Mouse (Mus musculus) CH12.LX (cell line): ENCODE results near the gene Fdps. TPM values are rescaled to one million over a fixed set of nuclear protein-coding genes. Genes with fewer than 3 reads are reported as not detected.

Experiments used
- DNase-seq: peaks from one replicate; pipeline ENCODE4 v3.0.0-alpha.2; 2013; ENCODE audit errors: extremely low read depth
- H3K27ac ChIP-seq: 2 replicates; pipeline ENCODE4 v1.5.1; 2012; ENCODE audit warnings: low read depth, mild to moderate bottlenecking, control low read depth, moderate library complexity; ENCODE audit not compliant: insufficient read depth
- H3K27me3 ChIP-seq: replicated peaks from 2 replicates; pipeline ENCODE3; 2012; ENCODE audit warnings: inconsistent platforms
- H3K36me3 ChIP-seq, 2 experiments: replicated peaks in 1 of 2; 2 replicates each; pipeline versions ENCODE3 to v1.6.1; 2012; ENCODE audit warnings: inconsistent platforms in 1 of 2, low read length in 1 of 2, mild to moderate bottlenecking in 1 of 2, mixed read lengths in 1 of 2, moderate library complexity in 1 of 2; ENCODE audit not compliant: control insufficient read depth in 1 of 2, insufficient read depth in 1 of 2
- H3K4me1 ChIP-seq, 2 experiments: 2 replicates each; pipeline ENCODE4 v1.6.1; 2012; ENCODE audit warnings: inconsistent platforms in 1 of 2, moderate library complexity in 1 of 2; ENCODE audit not compliant: insufficient read depth in 2 of 2, control insufficient read depth in 1 of 2
- H3K4me2 ChIP-seq: 2 replicates; pipeline ENCODE4 v1.6.1; 2012; ENCODE audit warnings: low read depth, mild to moderate bottlenecking, control low read depth; ENCODE audit not compliant: poor library complexity, insufficient read depth, severe bottlenecking
- H3K4me3 ChIP-seq, 3 experiments: fragments of 150-350 bp in 1 of 3; sonication (generic) in 1 of 3; replicated peaks in 1 of 3; 2 replicates each; pipeline versions ENCODE3 to v1.5.1; 2011 to 2012; ENCODE audit warnings: low read depth in 2 of 3, low read length in 2 of 3, mild to moderate bottlenecking in 2 of 3, moderate library complexity in 2 of 3, control low read depth in 1 of 3, improper control_type of control experiment in 1 of 3, inconsistent platforms in 1 of 3, mixed read lengths in 1 of 3; ENCODE audit not compliant: poor library complexity in 1 of 3
- H3K79me2 ChIP-seq: replicated peaks from 2 replicates; pipeline ENCODE4 v1.6.1; 2012; ENCODE audit warnings: mild to moderate bottlenecking, moderate library complexity; ENCODE audit not compliant: control insufficient read depth, poor library complexity, insufficient read depth, severe bottlenecking; ENCODE audit errors: extremely low read depth
- H3K9ac ChIP-seq: 2 replicates; pipeline ENCODE4 v1.6.1; 2012; ENCODE audit warnings: low read depth, mild to moderate bottlenecking, control low read depth, moderate library complexity; ENCODE audit not compliant: insufficient read depth
- H3K9me3 ChIP-seq: replicated peaks from 2 replicates; pipeline ENCODE3; 2012; ENCODE audit warnings: low read length, inconsistent platforms, mixed read lengths
- CHD1 ChIP-seq: IDR thresholded peaks from 2 replicates; pipeline ENCODE4 v1.6.1; 2012; ENCODE audit warnings: low read depth, low read length, improper control_type of control experiment, inconsistent platforms
- CHD2 ChIP-seq: IDR thresholded peaks from 2 replicates; pipeline ENCODE4 v1.6.1; 2011; ENCODE audit warnings: low read length, improper control_type of control experiment
- EP300 ChIP-seq: IDR thresholded peaks from 2 replicates; pipeline ENCODE4 v1.6.1; 2011; ENCODE audit warnings: low read length, improper control_type of control experiment
- ETS1 ChIP-seq: conservative IDR thresholded peaks from 2 replicates; pipeline ENCODE4 v1.6.1; 2012; ENCODE audit warnings: low read depth, mild to moderate bottlenecking, inconsistent platforms, low read length, improper control_type of control experiment, moderate library complexity
- GABPA ChIP-seq: IDR thresholded peaks from 2 replicates; pipeline ENCODE4 v1.6.1; 2012; ENCODE audit warnings: low read depth, low read length, improper control_type of control experiment, inconsistent platforms; ENCODE audit not compliant: insufficient replicate concordance
- HCFC1 ChIP-seq: IDR thresholded peaks from 2 replicates; pipeline ENCODE4 v1.6.1; 2012; ENCODE audit warnings: low read depth, mild to moderate bottlenecking, inconsistent platforms, low read length, improper control_type of control experiment
- IRF4 ChIP-seq: IDR thresholded peaks from 2 replicates; pipeline ENCODE4 v1.6.1; 2014; ENCODE audit warnings: low read depth, mild to moderate bottlenecking, inconsistent platforms, low read length, improper control_type of control experiment
- JUND ChIP-seq: conservative IDR thresholded peaks from 2 replicates; pipeline ENCODE4 v1.6.1; 2011; ENCODE audit warnings: low read depth, low read length, improper control_type of control experiment
- KAT2A ChIP-seq: IDR thresholded peaks from 2 replicates; pipeline ENCODE4 v1.6.1; 2012; ENCODE audit warnings: low read length, improper control_type of control experiment, inconsistent platforms; ENCODE audit not compliant: insufficient replicate concordance
- MAX ChIP-seq: IDR thresholded peaks from 2 replicates; pipeline ENCODE4 v1.6.1; 2011; ENCODE audit warnings: low read length, improper control_type of control experiment
- MAZ ChIP-seq: IDR thresholded peaks from 2 replicates; pipeline ENCODE4 v1.6.1; 2012; ENCODE audit warnings: low read depth, mild to moderate bottlenecking, inconsistent platforms, low read length, improper control_type of control experiment, moderate library complexity
- MEF2A ChIP-seq: IDR thresholded peaks from 2 replicates; pipeline ENCODE4 v1.6.1; 2014; ENCODE audit warnings: low read depth, mild to moderate bottlenecking, inconsistent platforms, low read length, improper control_type of control experiment, borderline replicate concordance
- MXI1 ChIP-seq: IDR thresholded peaks from 2 replicates; pipeline ENCODE4 v1.6.1; 2011; ENCODE audit warnings: mild to moderate bottlenecking, low read depth, low read length, improper control_type of control experiment
- MYC ChIP-seq: IDR thresholded peaks from 2 replicates; pipeline ENCODE4 v1.6.1; 2011; ENCODE audit warnings: low read depth, mild to moderate bottlenecking, improper control_type of control experiment, low read length
- NELFE ChIP-seq: IDR thresholded peaks from 2 replicates; pipeline ENCODE4 v1.6.1; 2011; ENCODE audit warnings: low read depth, low read length, improper control_type of control experiment
- NRF1 ChIP-seq: IDR thresholded peaks from 2 replicates; pipeline ENCODE4 v1.6.1; 2014; ENCODE audit warnings: low read depth, mild to moderate bottlenecking, inconsistent platforms, low read length, improper control_type of control experiment, moderate library complexity
- PAX5 ChIP-seq: IDR thresholded peaks from 2 replicates; pipeline ENCODE4 v1.6.1; 2012; ENCODE audit warnings: low read length, inconsistent platforms, mixed read lengths
- POLR2A ChIP-seq: IDR thresholded peaks from 2 replicates; pipeline ENCODE4 v1.6.1; 2011; ENCODE audit warnings: low read depth, mild to moderate bottlenecking, improper control_type of control experiment, low read length
- POLR2AphosphoS2 ChIP-seq: IDR thresholded peaks from 2 replicates; pipeline ENCODE4 v1.6.1; 2011; ENCODE audit warnings: low read depth, low read length, improper control_type of control experiment
- RAD21 ChIP-seq: IDR thresholded peaks from 2 replicates; pipeline ENCODE4 v1.6.1; 2011; ENCODE audit warnings: low read depth, mild to moderate bottlenecking, low read length, improper control_type of control experiment, moderate library complexity
- RCOR1 ChIP-seq: conservative IDR thresholded peaks from 2 replicates; pipeline ENCODE4 v1.6.1; 2012; ENCODE audit warnings: low read depth, mild to moderate bottlenecking, inconsistent platforms, low read length, improper control_type of control experiment
- SIN3A ChIP-seq: IDR thresholded peaks from 2 replicates; pipeline ENCODE4 v1.6.1; 2012; ENCODE audit warnings: low read length, improper control_type of control experiment, inconsistent platforms
- SMC3 ChIP-seq: IDR thresholded peaks from 2 replicates; pipeline ENCODE4 v1.6.1; 2011; ENCODE audit warnings: low read depth, low read length, improper control_type of control experiment
- TBP ChIP-seq: conservative IDR thresholded peaks from 2 replicates; pipeline ENCODE4 v1.6.1; 2011; ENCODE audit warnings: low read depth, low read length, improper control_type of control experiment
- TCF12 ChIP-seq: IDR thresholded peaks from 2 replicates; pipeline ENCODE4 v1.6.1; 2014; ENCODE audit warnings: low read depth, mild to moderate bottlenecking, inconsistent platforms, low read length, improper control_type of control experiment
- UBTF ChIP-seq: IDR thresholded peaks from 2 replicates; pipeline ENCODE4 v1.6.1; 2012; ENCODE audit warnings: low read depth, mild to moderate bottlenecking, inconsistent platforms, low read length, improper control_type of control experiment, moderate library complexity
- USF1 ChIP-seq: IDR thresholded peaks from 2 replicates; pipeline ENCODE4 v1.6.1; 2014; ENCODE audit warnings: low read depth, mild to moderate bottlenecking, inconsistent platforms, low read length, improper control_type of control experiment
- USF2 ChIP-seq: conservative IDR thresholded peaks from 2 replicates; pipeline ENCODE4 v1.6.1; 2011; ENCODE audit warnings: low read depth, low read length, improper control_type of control experiment
- ZC3H11A ChIP-seq: IDR thresholded peaks from 2 replicates; pipeline ENCODE4 v1.6.1; 2012; ENCODE audit warnings: low read depth, mild to moderate bottlenecking, inconsistent platforms, low read length, improper control_type of control experiment
- ZMIZ1 ChIP-seq: IDR thresholded peaks from 2 replicates; pipeline ENCODE4 v1.6.1; 2012; ENCODE audit warnings: low read depth, mild to moderate bottlenecking, inconsistent platforms, low read length, improper control_type of control experiment
- dilution Hi-C: fragments of 300-500 bp; cut with MboI; formaldehyde crosslinking; loops from 2 replicates; pipeline ENCODE4 v1.14.3; 2020; ENCODE audit warnings: low sequenced_read_pairs; ENCODE audit not compliant: extremely low pct_unique_long_range_greater_than_20kb, extremely low pct_ligation_motif_present
- in situ Hi-C: fragments of 300-500 bp; cut with MboI; formaldehyde crosslinking; loops from 3 replicates; pipeline ENCODE4 v1.14.3; 2019; ENCODE audit warnings: low sequenced_read_pairs, low pct_ligation_motif_present, low pct_unique_long_range_greater_than_20kb, mixed read lengths
- polyA plus RNA-seq: library from polyadenylated mRNA; unstranded; fragments of >175 nt; gene quantifications from 2 replicates; pipeline ENCODE4 v1.2.1, GENCODE M21; 2012; ENCODE audit warnings: low read depth; ENCODE audit not compliant: insufficient read length
- total RNA-seq, 2 experiments: library from RNA; depleted of rRNA; stranded (reverse); fragments of 300-350 nt in 1 of 2; fragments of >200 nt in 1 of 2; gene quantifications; 2 replicates each; pipeline ENCODE4 v1.2.3; 2012 to 2014

The Fdps gene
- total and polyA plus RNA-seq, 3 experiments: 177 to 572 (median 243) TPM

DNA sequence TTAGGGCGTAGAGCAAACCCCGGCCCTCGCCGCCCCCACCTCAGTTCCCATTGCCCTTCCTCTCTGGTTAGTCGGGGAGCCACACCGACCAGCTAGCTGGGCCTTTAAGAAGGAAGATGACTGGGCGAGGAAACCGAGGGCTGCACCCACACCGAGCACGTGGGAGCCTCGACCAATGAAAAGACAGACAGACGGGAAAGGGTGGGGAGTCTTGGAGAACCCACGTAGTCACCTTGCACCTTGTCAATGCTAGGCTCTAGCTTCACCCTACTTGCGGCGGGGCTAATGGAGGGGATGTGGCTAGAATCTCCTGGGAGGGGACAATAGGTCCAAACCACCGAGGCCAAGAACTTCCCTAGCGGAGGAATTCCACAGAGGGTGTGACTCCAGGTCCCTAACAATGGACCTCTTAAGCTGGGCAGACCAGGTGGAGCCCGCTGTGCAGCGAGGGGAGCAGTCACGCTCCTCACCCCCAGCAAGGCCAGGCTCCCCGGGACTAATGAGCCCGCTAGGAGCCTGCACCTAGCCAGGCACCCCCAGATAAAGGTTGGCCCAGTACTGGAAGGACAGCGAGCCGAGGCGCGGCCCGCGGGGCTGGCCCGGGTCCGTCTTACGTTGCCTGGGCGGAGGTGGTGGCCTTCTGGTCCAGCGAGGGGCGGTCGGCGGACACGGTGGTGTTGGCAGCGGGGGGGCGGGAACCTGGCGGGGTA, 11.7 kb downstream of the Fdps start:
- in situ Hi-C loops: loop anchor here (5.0 kb wide), 1 partner anchor 67 kb away; no protein-coding TSS in a partner anchor
- peak overlapping the region; percentile 57 for H3K9ac ChIP-seq
- H3K79me2 ChIP-seq: no peaks in the 10 kb centered on the region
- no peaks in the 10 kb centered on the region for H3K9me3 ChIP-seq
- H3K4me1 ChIP-seq: peaks cover 19 to 63% of the 10 kb centered on the region in 2 experiments
- DNase-seq: peak; percentile 89
- H3K27me3 ChIP-seq: peaks cover 2% of the 10 kb centered on the region
- TF ChIP-seq MXI1: peak; percentile 68
- no peak for TF ChIP-seq CHD2
- 0 out of 2 replicates have a peak, but pooled peaks have one; percentile 24 for TF ChIP-seq NELFE
- no peak for TF ChIP-seq ZC3H11A
- TF ChIP-seq GABPA: no peak
- peak; percentile 49 for TF ChIP-seq HCFC1
- no peak for TF ChIP-seq POLR2AphosphoS2
- TF ChIP-seq USF1: peak; percentile 92
- TF ChIP-seq MAX: peak; percentile 93
- no peak for TF ChIP-seq MEF2A
- peak; percentile 64; the same call in 1 of the 2 replicates for TF ChIP-seq MYC
- TF ChIP-seq TBP: peak; percentile 65; the same call in 1 of the 2 replicates
- peak; percentile 33; the same call in 1 of the 2 replicates for TF ChIP-seq TCF12
- peak; percentile 90 for TF ChIP-seq USF2
- peak; percentile 71 for TF ChIP-seq POLR2A
- peak; percentile 35; the same call in 1 of the 2 replicates for TF ChIP-seq ZMIZ1
- no peak for TF ChIP-seq EP300
- 0 out of 2 replicates have a peak, but pooled peaks have one; percentile 3 for TF ChIP-seq NRF1
- TF ChIP-seq MAZ: no peak
- TF ChIP-seq PAX5: no peak
- no peak for TF ChIP-seq SMC3
- TF ChIP-seq SIN3A: peak; percentile 52; the same call in 1 of the 2 replicates
- 0 out of 2 replicates have a peak overlapping the region, but pooled peaks have one; percentile 10 for H3K27ac ChIP-seq
- peak overlapping the region; percentile 61 to 69 (median 62) for H3K4me3 ChIP-seq
- dilution Hi-C loops: no loop called here
- H3K36me3 ChIP-seq: peaks cover 11 to 27% of the 10 kb centered on the region in 2 experiments
- H3K4me2 ChIP-seq: peak overlapping the region; percentile 54

DNA sequence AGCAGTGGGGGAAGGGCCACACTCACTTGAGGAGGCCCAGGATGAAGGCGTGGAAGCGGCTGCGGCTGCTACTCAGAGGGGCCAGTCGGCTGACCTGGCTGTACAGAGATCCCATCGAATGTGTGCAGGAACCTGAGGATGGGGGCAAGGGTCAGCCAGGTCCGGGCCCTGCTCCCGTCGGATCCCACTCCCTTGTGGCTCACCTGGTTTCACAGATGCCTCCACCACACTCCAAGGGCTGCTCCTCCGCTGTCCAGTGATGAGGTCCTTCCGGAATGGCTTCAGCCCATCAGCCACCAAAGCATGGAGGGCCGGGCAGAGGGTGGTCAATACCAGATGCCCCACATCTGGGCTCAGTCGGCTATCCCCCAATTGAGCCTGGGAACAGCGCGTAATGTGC, 12.8 kb downstream of the Fdps start:
- H3K27ac ChIP-seq: no peak overlapping the region
- H3K9ac ChIP-seq: peak overlapping the region; percentile 45; the same call in 1 of the 2 replicates
- peak overlapping the region; percentile 61 to 69 (median 62) for H3K4me3 ChIP-seq
- H3K36me3 ChIP-seq: peaks cover 3 to 18% of the 10 kb centered on the region in 2 experiments
- peaks cover 2% of the 10 kb centered on the region for H3K27me3 ChIP-seq
- in situ Hi-C loops (no loop called here), dilution Hi-C loops (no loop called here)
- H3K9me3 ChIP-seq: no peaks in the 10 kb centered on the region
- TF ChIP-seq ZMIZ1 (no peak), TCF12 (no peak), MEF2A (no peak), MXI1 (no peak), MYC (no peak), IRF4 (no peak), MAX (no peak), RCOR1 (no peak), USF2 (no peak), RAD21 (no peak), JUND (no peak), GABPA (no peak), USF1 (no peak), UBTF (no peak), KAT2A (no peak), CHD2 (no peak), CHD1 (no peak), ETS1 (no peak), POLR2AphosphoS2 (no peak)
- TF ChIP-seq, all 38 proteins: peak for 0
- Histone ChIP-seq H3K79me2 (no peaks in the 10 kb centered on the region), H3K4me1 (peaks cover 26 to 67% of the 10 kb centered on the region in 2 experiments), H3K4me2 (peak overlapping the region; percentile 54)
- no peak for DNase-seq
